Mouse (Mus musculus): ENCODE measurements around the gene Cnp.
"Not testable (repeated sequence)": the region's sequence is repeated elsewhere in the genome, so short reads cannot be mapped to it uniquely, and the experiment has no call there.

Cnp gene

GRCm38 (mm10) chr11:100592346-100593046 is 17.8 kb downstream of the Cnp start:
- no peak for DNase-seq

DNA sequence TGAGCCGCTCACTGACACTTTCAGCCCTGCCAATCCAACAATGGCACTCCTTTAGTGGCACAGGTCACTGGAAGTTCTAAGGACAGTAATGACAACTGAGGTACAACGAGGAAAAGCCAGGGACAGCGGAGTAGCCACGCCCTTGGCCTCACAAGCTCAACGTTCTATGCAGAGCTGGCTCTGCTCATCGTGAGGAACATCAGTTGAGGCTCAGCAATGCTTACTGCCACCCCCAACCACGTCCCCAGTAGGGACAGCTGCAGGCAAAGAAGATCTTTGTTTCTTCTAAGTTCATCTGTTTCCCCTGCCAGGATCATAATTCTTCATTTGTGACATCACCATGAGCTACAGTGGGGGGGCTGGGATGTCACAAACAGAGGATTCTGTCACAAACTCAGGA is 19.9 kb downstream of the Cnp start:
- DNase-seq: no peak

DNA sequence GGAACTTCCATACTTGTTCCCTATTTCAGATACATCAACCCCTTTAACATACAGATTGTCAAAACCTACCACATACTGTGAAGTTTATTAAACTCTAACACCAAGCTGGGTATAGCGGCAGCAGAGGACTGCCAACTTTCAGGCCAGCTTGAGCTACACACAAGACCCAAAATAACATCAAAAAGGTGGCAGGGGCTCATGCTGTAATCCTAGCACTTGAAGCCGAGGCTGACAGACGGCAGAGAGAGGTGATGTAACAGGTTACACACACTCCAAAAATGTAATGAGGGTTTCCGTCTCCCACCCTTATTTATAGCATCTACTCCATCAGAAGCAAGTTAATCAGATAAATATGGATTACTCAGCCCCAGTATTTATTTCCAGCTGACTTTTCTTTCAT is 20.8 kb downstream of the Cnp start:
- DNase-seq: no peak

DNA sequence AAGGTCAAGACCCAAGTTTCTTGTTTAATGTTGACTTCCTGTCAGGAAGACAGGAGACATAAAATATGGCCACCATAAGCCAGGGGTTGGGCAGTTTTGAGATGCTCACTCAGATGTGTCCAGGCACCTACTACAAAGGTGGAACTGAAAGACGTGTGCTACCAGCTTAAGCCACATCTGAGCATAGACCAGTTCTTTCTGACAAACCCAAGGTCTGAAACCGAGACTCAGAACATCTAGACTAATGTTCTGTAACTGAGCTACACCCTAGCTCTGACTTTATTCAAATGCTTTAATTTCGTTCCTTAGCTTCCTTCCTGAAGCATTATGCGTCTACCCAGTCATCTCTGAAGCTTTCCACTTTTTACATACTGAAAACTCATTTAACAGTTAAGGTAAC is 23.4 kb downstream of the Cnp start:
- no peak for DNase-seq

DNA sequence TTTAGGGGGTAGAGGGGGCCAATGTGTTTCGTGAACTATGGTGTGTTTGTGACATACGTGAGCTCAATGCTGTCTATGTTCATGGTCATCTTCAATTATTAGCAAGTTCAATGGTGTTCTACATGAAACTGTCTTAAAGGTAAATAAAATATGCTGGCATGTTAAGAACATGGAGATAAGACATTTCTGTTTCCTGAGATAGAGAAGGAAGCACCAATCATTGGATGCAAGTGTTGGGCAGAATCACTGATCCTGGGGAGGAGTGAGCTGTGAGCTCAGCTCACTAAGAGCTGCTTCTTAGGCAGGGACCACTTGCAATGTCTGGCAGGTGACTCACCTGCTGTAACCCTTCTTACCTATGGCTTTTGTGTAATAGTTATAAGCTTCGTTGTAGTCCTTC is 26.7 kb downstream of the Cnp start:
- DNase-seq: no peak

GRCm38 (mm10) chr11:100603155-100603554 is 28.5 kb downstream of the Cnp start:
- DNase-seq: no peak

DNA sequence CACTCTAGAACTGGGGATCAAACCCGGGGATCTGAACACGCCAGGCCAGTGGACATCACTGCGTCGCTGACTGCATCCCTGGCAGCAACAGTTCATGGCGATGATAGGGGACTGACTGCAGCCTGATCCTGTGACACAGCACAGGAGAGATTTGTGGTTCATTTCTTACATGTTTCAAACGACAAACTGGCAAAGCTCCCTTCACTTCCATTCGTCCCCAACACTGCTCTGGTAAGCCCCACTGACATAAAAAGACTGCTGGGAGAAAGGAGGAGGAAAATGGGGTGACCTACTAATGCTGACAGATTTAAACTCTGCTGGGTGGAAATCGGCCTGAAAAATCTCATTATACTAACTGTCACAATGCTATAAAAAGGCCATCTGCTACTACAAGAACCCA is 29.1 kb downstream of the Cnp start:
- DNase-seq: no peak

GRCm38 (mm10) chr11:100604321-100605005 is 29.8 kb downstream of the Cnp start:
- no peak for DNase-seq

DNA sequence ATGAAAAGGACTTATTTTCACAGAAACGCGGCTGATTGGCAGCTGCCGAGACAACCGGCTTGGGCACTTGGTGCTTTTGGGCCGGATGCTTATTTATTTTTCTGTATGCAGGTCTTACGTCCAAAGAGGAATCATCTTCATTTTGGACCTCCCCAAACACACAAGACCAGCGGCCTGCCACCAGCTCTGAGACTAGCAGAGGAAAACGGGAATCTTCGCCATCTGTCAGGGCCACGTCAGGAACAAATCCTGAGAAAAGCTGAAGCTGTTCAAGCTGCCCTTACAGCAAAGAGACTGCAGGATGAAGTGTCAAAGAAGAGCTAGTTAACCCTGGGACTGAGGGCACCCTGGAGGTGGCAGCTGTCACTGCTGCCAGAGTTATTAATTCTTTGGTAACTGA is 30.7 kb downstream of the Cnp start:
- no peak for DNase-seq

DNA sequence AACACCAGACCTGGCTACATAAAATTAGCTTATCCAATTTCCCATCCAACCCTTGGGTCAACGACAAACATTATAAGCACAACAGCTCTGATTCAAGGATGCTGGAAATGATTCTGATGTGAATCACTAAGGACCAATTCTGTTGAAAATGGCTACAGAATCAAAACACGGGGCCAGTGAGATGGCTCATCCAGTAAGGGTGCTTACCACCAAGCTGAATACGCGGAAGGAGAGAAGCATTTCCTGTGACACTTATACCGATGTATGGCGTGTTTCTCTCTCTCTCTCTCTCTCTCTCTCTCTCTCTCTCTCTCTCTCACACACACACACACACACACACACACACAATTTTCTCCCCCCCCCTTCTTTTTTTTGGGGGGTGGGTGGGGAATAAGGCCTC is 32.4 kb downstream of the Cnp start:
- DNase-seq: no peak

GRCm38 (mm10) chr11:100608796-100609195 is 34.1 kb downstream of the Cnp start:
- DNase-seq: peak; percentile 44 to 48

DNA sequence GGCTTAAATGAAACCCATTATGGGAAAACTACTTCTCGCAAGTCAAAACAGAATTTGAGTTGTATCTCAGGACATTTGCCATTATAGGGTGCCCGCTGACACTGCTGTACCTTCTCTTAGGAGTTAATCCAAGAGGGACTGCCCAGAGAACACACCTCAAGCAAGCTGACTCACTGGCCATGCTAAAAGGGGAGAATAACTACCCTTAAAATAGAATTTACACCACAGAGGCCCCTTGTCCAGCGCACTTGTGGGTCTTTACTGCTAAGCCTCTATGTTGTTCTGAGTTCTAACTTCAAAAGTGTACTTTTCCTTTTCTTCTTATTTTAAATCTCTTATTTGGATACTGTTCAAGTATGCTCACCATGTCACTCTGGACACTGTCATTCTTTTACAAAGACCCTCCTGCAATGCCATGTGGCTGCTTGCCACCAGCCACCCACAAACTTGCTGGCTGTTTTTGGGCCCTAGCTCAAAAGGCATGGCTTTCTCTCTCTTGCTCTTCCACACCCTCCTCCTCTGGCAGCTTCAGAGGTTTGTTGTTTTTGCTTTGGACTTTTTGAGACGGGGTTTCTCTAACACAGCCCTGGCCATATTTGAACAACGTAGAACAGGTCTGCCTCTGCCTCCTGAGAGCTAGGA is 34.8 kb downstream of the Cnp start:
- no peak for DNase-seq

DNA sequence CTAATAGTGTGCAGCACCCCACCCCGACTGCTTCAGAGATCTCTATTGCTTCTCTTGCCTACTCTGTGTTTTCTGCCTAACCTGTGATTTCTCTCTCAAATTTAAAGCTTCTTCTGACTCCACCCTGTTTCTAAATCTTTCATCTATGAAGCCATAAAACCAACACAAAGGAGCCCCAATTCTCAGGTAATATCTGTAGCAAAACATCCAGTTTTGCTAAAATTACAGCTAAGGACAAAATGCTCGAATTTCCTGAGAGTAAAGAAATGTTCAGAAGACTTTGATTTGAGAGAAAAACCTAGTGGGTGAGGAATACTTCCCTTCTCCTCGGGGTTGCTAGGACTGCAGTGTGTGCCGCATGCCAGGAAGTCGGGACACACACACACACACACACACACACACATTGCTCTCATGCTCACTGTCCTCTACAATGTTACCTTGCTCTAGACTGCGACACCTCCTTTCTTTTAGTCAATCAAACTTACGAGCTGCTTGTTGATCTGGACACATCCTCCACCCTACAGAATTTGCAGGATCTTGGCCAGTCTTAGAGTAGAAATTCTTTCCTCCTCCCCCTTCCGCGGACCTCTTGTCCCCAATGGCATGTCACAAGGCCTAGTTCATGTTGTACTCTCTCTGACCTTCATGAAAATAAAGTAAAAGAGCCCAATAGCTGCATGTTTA is 35.4 kb downstream of the Cnp start:
- DNase-seq: peak in 1 of 2 experiments; percentile 35

DNA sequence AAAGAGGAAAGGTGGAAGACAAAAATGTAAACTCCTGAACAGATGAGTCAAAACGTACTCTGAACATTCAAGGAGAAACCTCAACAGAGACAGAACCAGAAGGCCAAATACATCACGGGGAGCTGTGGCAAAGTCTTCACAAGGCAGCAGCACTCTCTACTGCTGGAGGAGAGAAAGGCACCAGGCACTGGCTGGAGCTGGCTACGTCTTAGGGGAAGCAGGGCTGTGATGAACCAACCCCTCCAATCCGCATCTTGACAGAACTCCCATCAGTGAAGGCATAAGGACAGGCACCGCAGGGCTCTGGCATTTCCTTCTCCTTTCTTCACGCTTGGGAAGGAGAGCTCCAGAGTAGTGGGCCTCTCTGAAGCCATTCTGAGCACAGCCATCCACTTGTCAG is 36.9 kb downstream of the Cnp start:
- DNase-seq: no peak

GRCm38 (mm10) chr11:100613241-100613640 is 38.5 kb downstream of the Cnp start:
- no peak for DNase-seq

- DNase-seq: no peak
These were observed 41.6 kb downstream of the Cnp start for GRCm38 (mm10) chr11:100616332-100616731.

DNA sequence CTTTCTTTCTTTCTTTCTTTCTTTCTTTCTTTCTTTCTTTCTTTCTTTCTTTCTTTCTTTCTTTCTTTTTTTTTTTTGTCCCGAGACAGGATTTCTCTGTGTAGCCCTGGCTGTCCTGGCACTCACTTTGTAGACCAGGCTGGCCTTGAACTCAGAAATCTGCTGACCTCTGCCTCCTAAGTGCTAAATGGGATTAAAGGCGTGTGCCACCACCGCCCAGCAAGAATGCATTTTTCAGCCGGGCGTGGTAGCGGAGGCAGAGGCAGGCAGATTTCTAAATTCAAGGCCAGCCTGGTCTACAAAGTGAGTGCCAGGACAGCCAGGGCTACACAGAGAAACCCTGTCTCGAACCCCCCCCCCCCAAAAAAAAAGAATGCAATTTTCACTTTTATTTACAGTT is 42.1 kb downstream of the Cnp start:
- DNase-seq: not testable (repeated sequence)

- DNase-seq: no peak
These were observed 42.8 kb downstream of the Cnp start for GRCm38 (mm10) chr11:100617480-100617879.

DNA sequence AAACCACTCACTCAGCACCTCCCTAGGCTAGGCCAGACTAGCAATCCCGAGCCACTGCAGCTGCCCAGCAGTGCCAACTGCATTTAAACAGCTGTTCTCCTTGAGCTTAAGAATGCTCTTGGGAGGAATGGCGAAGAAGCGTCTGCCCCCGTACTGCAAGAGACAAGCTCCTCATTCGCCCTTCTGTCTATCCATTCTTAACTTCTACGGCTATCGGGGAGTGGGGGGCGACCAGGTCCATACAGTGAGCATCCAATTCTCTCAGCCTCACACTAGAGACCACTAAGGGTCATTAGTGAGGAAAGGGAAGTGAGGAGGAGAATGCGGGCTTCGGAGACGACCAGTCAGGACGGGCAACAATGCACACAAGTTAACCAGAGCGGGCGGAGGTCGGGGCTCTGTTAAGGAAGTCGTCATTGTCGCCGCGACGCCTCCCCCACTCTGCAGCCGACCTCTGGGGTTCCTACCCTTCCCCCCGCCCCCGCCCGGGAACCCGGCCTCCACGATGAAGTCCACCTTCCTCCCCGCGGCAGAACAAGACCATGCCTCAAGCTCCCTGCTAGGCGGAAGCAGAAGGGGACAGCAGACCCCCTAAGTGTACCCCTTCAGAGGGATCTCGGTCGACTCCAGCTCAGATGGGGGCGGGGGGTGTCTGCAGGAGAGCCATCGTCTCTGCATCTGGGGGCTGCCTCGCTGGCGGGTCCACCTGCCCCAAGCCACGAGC is 44.2 kb downstream of the Cnp start, which contains the start of gene Nkiras2:
Gene Nkiras2 (plus strand): TSS at position 484 of the 724 bp plus-strand sequence.
- DNase-seq: peak; percentile 63 to 73

DNA sequence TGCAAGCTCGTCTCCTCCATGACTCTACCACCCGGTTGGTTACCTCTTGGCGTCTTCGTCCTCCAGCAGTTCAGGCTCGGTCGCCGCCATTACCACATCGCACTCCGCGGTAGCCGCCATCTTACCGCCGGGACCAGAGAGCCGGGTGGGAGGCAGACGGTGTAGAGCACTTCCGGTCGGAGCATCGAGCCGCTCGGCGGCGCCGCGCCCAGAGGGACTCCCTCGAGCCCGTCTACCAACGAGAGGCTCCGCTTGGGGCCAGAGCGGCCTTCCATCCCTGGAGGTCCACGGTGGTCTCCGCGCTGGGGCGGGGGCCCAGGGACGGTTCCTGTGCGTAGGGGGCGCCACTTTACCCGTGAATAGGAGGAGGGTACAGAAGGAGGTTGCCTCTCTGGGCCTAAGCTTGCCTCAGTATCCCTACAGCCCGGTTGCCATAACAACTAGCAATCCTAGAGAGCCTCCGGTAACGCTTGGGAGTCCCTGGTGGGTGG is 44.8 kb downstream of the Cnp start:
- DNase-seq: peak; percentile 93 to 95

- DNase-seq: no peak
These were observed 45.3 kb downstream of the Cnp start, which contains the start of gene Dnajc7 for GRCm38 (mm10) chr11:100619982-100620381. Dnajc7 (minus strand) TSS chr11:100620168.

DNA sequence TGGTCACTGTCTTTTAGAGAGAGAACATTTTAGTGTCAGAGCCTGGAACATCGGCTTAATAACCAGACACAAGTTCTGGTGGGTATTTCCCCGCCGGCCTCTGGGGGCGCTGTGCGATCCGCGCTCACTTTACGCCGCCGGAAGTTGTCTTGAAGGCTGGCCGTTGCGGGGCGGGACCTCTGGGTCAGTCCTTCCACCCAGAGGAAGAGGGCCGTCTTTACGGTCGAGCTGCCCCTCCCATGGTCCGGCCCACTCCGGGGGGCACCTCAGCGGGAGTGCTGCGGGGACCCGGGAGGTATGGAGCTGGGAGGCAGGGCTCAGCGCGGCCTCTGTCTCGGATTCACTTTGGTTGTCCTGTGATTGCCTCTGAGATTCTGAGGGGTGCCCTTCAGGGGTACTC is 48.0 kb downstream of the Cnp start:
- DNase-seq: peak; percentile 95 to 97

Measured in lung, adult 18-20 months (tissue).